Mouse (Mus musculus) CH12.LX (cell line): ENCODE results near the gene Klk6. TPM values are rescaled to one million over a fixed set of nuclear protein-coding genes. Genes with fewer than 3 reads are reported as not detected.

Experiments
- DNase-seq: peaks from one replicate; pipeline ENCODE4 v3.0.0-alpha.2; 2013; ENCODE audit errors: extremely low read depth
- H3K27ac ChIP-seq: 2 replicates; pipeline ENCODE4 v1.5.1; 2012; ENCODE audit warnings: low read depth, mild to moderate bottlenecking, control low read depth, moderate library complexity; ENCODE audit not compliant: insufficient read depth
- H3K27me3 ChIP-seq: replicated peaks from 2 replicates; pipeline ENCODE3; 2012; ENCODE audit warnings: inconsistent platforms
- H3K36me3 ChIP-seq, 2 experiments: replicated peaks in 1 of 2; 2 replicates each; pipeline versions ENCODE3 to v1.6.1; 2012; ENCODE audit warnings: inconsistent platforms in 1 of 2, low read length in 1 of 2, mild to moderate bottlenecking in 1 of 2, mixed read lengths in 1 of 2, moderate library complexity in 1 of 2; ENCODE audit not compliant: control insufficient read depth in 1 of 2, insufficient read depth in 1 of 2
- H3K4me1 ChIP-seq, 2 experiments: 2 replicates each; pipeline ENCODE4 v1.6.1; 2012; ENCODE audit warnings: inconsistent platforms in 1 of 2, moderate library complexity in 1 of 2; ENCODE audit not compliant: insufficient read depth in 2 of 2, control insufficient read depth in 1 of 2
- H3K4me2 ChIP-seq: 2 replicates; pipeline ENCODE4 v1.6.1; 2012; ENCODE audit warnings: low read depth, mild to moderate bottlenecking, control low read depth; ENCODE audit not compliant: poor library complexity, insufficient read depth, severe bottlenecking
- H3K4me3 ChIP-seq, 3 experiments: fragments of 150-350 bp in 1 of 3; sonication (generic) in 1 of 3; replicated peaks in 1 of 3; 2 replicates each; pipeline versions ENCODE3 to v1.5.1; 2011 to 2012; ENCODE audit warnings: low read depth in 2 of 3, low read length in 2 of 3, mild to moderate bottlenecking in 2 of 3, moderate library complexity in 2 of 3, control low read depth in 1 of 3, improper control_type of control experiment in 1 of 3, inconsistent platforms in 1 of 3, mixed read lengths in 1 of 3; ENCODE audit not compliant: poor library complexity in 1 of 3
- H3K79me2 ChIP-seq: replicated peaks from 2 replicates; pipeline ENCODE4 v1.6.1; 2012; ENCODE audit warnings: mild to moderate bottlenecking, moderate library complexity; ENCODE audit not compliant: control insufficient read depth, poor library complexity, insufficient read depth, severe bottlenecking; ENCODE audit errors: extremely low read depth
- H3K9ac ChIP-seq: 2 replicates; pipeline ENCODE4 v1.6.1; 2012; ENCODE audit warnings: low read depth, mild to moderate bottlenecking, control low read depth, moderate library complexity; ENCODE audit not compliant: insufficient read depth
- H3K9me3 ChIP-seq: replicated peaks from 2 replicates; pipeline ENCODE3; 2012; ENCODE audit warnings: low read length, inconsistent platforms, mixed read lengths
- CHD1 ChIP-seq: IDR thresholded peaks from 2 replicates; pipeline ENCODE4 v1.6.1; 2012; ENCODE audit warnings: low read depth, low read length, improper control_type of control experiment, inconsistent platforms
- E2F4 ChIP-seq: IDR thresholded peaks from 2 replicates; pipeline ENCODE4 v1.6.1; 2011; ENCODE audit warnings: low read depth, low read length, improper control_type of control experiment; ENCODE audit not compliant: insufficient replicate concordance
- EP300 ChIP-seq: IDR thresholded peaks from 2 replicates; pipeline ENCODE4 v1.6.1; 2011; ENCODE audit warnings: low read length, improper control_type of control experiment
- ETS1 ChIP-seq: conservative IDR thresholded peaks from 2 replicates; pipeline ENCODE4 v1.6.1; 2012; ENCODE audit warnings: low read depth, mild to moderate bottlenecking, inconsistent platforms, low read length, improper control_type of control experiment, moderate library complexity
- GABPA ChIP-seq: IDR thresholded peaks from 2 replicates; pipeline ENCODE4 v1.6.1; 2012; ENCODE audit warnings: low read depth, low read length, improper control_type of control experiment, inconsistent platforms; ENCODE audit not compliant: insufficient replicate concordance
- HCFC1 ChIP-seq: IDR thresholded peaks from 2 replicates; pipeline ENCODE4 v1.6.1; 2012; ENCODE audit warnings: low read depth, mild to moderate bottlenecking, inconsistent platforms, low read length, improper control_type of control experiment
- IRF4 ChIP-seq: IDR thresholded peaks from 2 replicates; pipeline ENCODE4 v1.6.1; 2014; ENCODE audit warnings: low read depth, mild to moderate bottlenecking, inconsistent platforms, low read length, improper control_type of control experiment
- JUND ChIP-seq: conservative IDR thresholded peaks from 2 replicates; pipeline ENCODE4 v1.6.1; 2011; ENCODE audit warnings: low read depth, low read length, improper control_type of control experiment
- MAFK ChIP-seq: IDR thresholded peaks from 2 replicates; pipeline ENCODE4 v1.6.1; 2011; ENCODE audit warnings: low read length, improper control_type of control experiment; ENCODE audit not compliant: insufficient replicate concordance
- MAX ChIP-seq: IDR thresholded peaks from 2 replicates; pipeline ENCODE4 v1.6.1; 2011; ENCODE audit warnings: low read length, improper control_type of control experiment
- NELFE ChIP-seq: IDR thresholded peaks from 2 replicates; pipeline ENCODE4 v1.6.1; 2011; ENCODE audit warnings: low read depth, low read length, improper control_type of control experiment
- NRF1 ChIP-seq: IDR thresholded peaks from 2 replicates; pipeline ENCODE4 v1.6.1; 2014; ENCODE audit warnings: low read depth, mild to moderate bottlenecking, inconsistent platforms, low read length, improper control_type of control experiment, moderate library complexity
- POLR2AphosphoS2 ChIP-seq: IDR thresholded peaks from 2 replicates; pipeline ENCODE4 v1.6.1; 2011; ENCODE audit warnings: low read depth, low read length, improper control_type of control experiment
- RAD21 ChIP-seq: IDR thresholded peaks from 2 replicates; pipeline ENCODE4 v1.6.1; 2011; ENCODE audit warnings: low read depth, mild to moderate bottlenecking, low read length, improper control_type of control experiment, moderate library complexity
- RCOR1 ChIP-seq: conservative IDR thresholded peaks from 2 replicates; pipeline ENCODE4 v1.6.1; 2012; ENCODE audit warnings: low read depth, mild to moderate bottlenecking, inconsistent platforms, low read length, improper control_type of control experiment
- SIN3A ChIP-seq: IDR thresholded peaks from 2 replicates; pipeline ENCODE4 v1.6.1; 2012; ENCODE audit warnings: low read length, improper control_type of control experiment, inconsistent platforms
- UBTF ChIP-seq: IDR thresholded peaks from 2 replicates; pipeline ENCODE4 v1.6.1; 2012; ENCODE audit warnings: low read depth, mild to moderate bottlenecking, inconsistent platforms, low read length, improper control_type of control experiment, moderate library complexity
- dilution Hi-C: fragments of 300-500 bp; cut with MboI; formaldehyde crosslinking; loops from 2 replicates; pipeline ENCODE4 v1.14.3; 2020; ENCODE audit warnings: low sequenced_read_pairs; ENCODE audit not compliant: extremely low pct_unique_long_range_greater_than_20kb, extremely low pct_ligation_motif_present
- in situ Hi-C: fragments of 300-500 bp; cut with MboI; formaldehyde crosslinking; loops from 3 replicates; pipeline ENCODE4 v1.14.3; 2019; ENCODE audit warnings: low sequenced_read_pairs, low pct_ligation_motif_present, low pct_unique_long_range_greater_than_20kb, mixed read lengths
- polyA plus RNA-seq: library from polyadenylated mRNA; unstranded; fragments of >175 nt; gene quantifications from 2 replicates; pipeline ENCODE4 v1.2.1, GENCODE M21; 2012; ENCODE audit warnings: low read depth; ENCODE audit not compliant: insufficient read length
- total RNA-seq, 2 experiments: library from RNA; depleted of rRNA; stranded (reverse); fragments of 300-350 nt in 1 of 2; fragments of >200 nt in 1 of 2; gene quantifications; 2 replicates each; pipeline ENCODE4 v1.2.3; 2012 to 2014

The Klk6 gene
- total and polyA plus RNA-seq, 3 experiments = not detected

- dilution Hi-C loops = no loop called here
- H3K9ac ChIP-seq = no peak overlapping the region
- H3K79me2 ChIP-seq = no peaks in the 10 kb centered on the region
- no peak overlapping the region for H3K27ac ChIP-seq
- no peaks in the 10 kb centered on the region for H3K4me1 ChIP-seq
- H3K36me3 ChIP-seq = no peaks in the 10 kb centered on the region
- no peak for TF ChIP-seq UBTF
- TF ChIP-seq E2F4 = no peak
- TF ChIP-seq GABPA = no peak
- in situ Hi-C loops = no loop called here
- DNase-seq = no peak
- no peak overlapping the region for H3K4me2 ChIP-seq
- no peaks in the 10 kb centered on the region for H3K9me3 ChIP-seq
- peaks cover 58% of the 10 kb centered on the region for H3K27me3 ChIP-seq
- H3K4me3 ChIP-seq = no peak overlapping the region
Observed at GRCm38 (mm10) chr7:43854642-43855380, 30.5 kb downstream of the Klk6 start.

DNA sequence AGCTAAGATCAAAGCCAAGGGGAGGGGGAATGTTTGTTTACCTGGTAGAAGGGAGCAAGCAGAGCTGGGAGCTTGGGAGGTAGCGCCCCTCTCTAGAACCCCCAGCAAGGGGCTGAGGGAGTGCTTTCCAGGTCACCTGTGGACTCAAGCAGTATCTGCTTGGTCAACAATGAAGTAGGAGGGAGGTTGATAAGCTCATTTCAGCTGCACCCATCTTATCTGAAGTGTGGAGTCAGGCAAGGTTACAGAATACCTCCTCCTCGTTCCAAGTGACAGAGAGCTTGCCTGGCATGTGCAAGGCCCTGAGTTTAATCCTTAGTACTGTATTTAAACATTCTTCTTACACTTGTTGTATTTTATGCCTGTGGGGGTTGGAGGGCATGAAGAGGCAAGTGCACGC, 31.4 kb downstream of the Klk6 start:
- dilution Hi-C loops = no loop called here

DNA sequence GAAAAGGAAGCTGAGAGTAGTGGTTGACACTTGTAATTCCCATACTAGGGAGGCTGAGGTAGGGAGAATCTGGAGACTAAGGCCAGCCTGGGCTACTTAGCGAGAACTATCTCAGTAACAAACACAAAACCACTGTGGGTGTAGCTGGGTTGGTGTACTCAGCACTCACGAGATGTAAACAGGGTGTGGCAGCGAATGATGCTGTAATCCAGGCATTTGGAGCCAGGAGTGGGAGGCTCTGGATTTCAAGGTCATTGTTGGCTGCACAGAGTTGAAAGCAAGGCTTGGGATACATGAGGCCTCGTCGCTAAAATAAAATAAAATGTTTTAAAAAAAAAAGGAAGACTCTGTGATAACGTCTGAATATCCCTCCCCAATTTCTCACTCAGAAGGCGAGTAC, 32.0 kb downstream of the Klk6 start:
- Histone ChIP-seq H3K4me3 (no peak overlapping the region), H3K27me3 (peaks cover 58% of the 10 kb centered on the region), H3K79me2 (no peaks in the 10 kb centered on the region), H3K9me3 (no peaks in the 10 kb centered on the region)
- TF ChIP-seq JUND (no peak), EP300 (no peak)
- TF ChIP-seq, all 38 proteins: peak for 0
- Histone ChIP-seq H3K9ac (no peak overlapping the region), H3K4me1 (peaks cover 0 to 2% of the 10 kb centered on the region in 2 experiments; a peak in 1 of 4 replicates), H3K4me2 (no peak overlapping the region), H3K36me3 (no peaks in the 10 kb centered on the region), H3K27ac (no peak overlapping the region)
- dilution Hi-C loops = no loop called here
- no peak for DNase-seq
- in situ Hi-C loops = no loop called here

More for the DNA sequence above, 31.4 kb downstream of the Klk6 start:
- in situ Hi-C loops = no loop called here
- H3K27me3 ChIP-seq = peaks cover 59% of the 10 kb centered on the region
- H3K9ac ChIP-seq = no peak overlapping the region
- no peak for TF ChIP-seq RAD21
- no peak for TF ChIP-seq CHD1
- no peak for TF ChIP-seq ETS1
- TF ChIP-seq IRF4 = no peak
- TF ChIP-seq JUND = no peak
- TF ChIP-seq NRF1 = no peak
- TF ChIP-seq NELFE = no peak
- no peak for TF ChIP-seq POLR2AphosphoS2
- TF ChIP-seq RCOR1 = no peak
- TF ChIP-seq MAX = no peak
- no peak for TF ChIP-seq EP300
- TF ChIP-seq E2F4 = no peak
- no peak for TF ChIP-seq HCFC1
- TF ChIP-seq SIN3A = no peak
- no peak for TF ChIP-seq UBTF
- TF ChIP-seq MAFK = no peak
- no peak for DNase-seq
- H3K27ac ChIP-seq = no peak overlapping the region
- H3K79me2 ChIP-seq = no peaks in the 10 kb centered on the region
- no peaks in the 10 kb centered on the region for H3K36me3 ChIP-seq
- H3K4me3 ChIP-seq = no peak overlapping the region
- H3K4me1 ChIP-seq = no peaks in the 10 kb centered on the region; a peak in 1 of 4 replicates
- H3K4me2 ChIP-seq = no peak overlapping the region
- no peaks in the 10 kb centered on the region for H3K9me3 ChIP-seq
